Mouse (Mus musculus) ES-E14 (cell line): ENCODE results near the gene Umps.

Experiments used
- CHD2 ChIP-seq: IDR thresholded peaks from 2 replicates; pipeline ENCODE4 v1.6.1; 2014; ENCODE audit warnings: mild to moderate bottlenecking, low read depth, low read length, inconsistent platforms
- HCFC1 ChIP-seq: IDR thresholded peaks from 2 replicates; pipeline ENCODE4 v1.6.1; 2012; ENCODE audit warnings: low read length, inconsistent platforms, borderline replicate concordance; ENCODE audit not compliant: insufficient read depth
- MAFK ChIP-seq: IDR thresholded peaks from 2 replicates; pipeline ENCODE4 v1.6.1; 2014; ENCODE audit warnings: mild to moderate bottlenecking, low read depth, low read length, inconsistent platforms; ENCODE audit not compliant: insufficient read depth
- ZC3H11A ChIP-seq: IDR thresholded peaks from 2 replicates; pipeline ENCODE4 v1.6.1; 2012; ENCODE audit warnings: low read depth, mild to moderate bottlenecking, inconsistent platforms, low read length, borderline replicate concordance
- ZNF384 ChIP-seq: IDR thresholded peaks from 2 replicates; pipeline ENCODE4 v1.6.1; 2012; ENCODE audit warnings: low read depth, low read length, inconsistent platforms

DNA sequence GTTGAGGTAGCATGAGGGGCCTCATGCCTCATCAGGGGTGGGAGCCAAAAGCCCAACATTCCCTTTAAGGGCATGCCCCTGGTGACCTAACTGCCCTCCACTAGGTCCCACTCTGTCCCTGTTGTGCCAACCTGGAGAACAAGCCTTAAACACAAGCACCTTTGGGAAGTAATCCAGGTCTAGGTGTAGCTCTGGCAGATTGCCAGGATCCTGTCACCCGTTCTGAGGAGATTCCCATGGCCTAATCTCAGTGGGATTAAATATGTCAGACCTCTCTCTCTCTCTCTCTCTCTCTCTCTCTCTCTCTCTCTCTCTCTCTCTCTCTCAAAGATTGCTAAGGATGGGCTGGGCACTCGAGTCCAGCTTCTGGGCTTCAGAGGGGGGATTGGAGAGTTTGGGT is 35.2 kb downstream of the Umps start:
- no peak for TF ChIP-seq MAFK
- TF ChIP-seq ZC3H11A: no peak
- no peak for TF ChIP-seq CHD2
- no peak for TF ChIP-seq ZNF384
- TF ChIP-seq HCFC1: no peak
